Mouse (Mus musculus) thymus, postnatal 14 days (tissue): Measurements from ENCODE around the gene Rgs6.

ENCODE experiments used
- DNase-seq: peaks from one replicate; pipeline ENCODE4 v3.0.0; 2021

Rgs6 gene

GRCm38 (mm10) chr12:83100848-83101247 is 512.8 kb downstream of the Rgs6 start:
- no peak for DNase-seq

- DNase-seq = no peak
These were observed 517.5 kb downstream of the Rgs6 start for GRCm38 (mm10) chr12:83105514-83106119.

- no peak for DNase-seq
These were observed 518.0 kb downstream of the Rgs6 start for GRCm38 (mm10) chr12:83106120-83106517.

GRCm38 (mm10) chr12:83109486-83109885 is 521.4 kb downstream of the Rgs6 start:
- DNase-seq = no peak

GRCm38 (mm10) chr12:83109891-83110630 is 522.0 kb downstream of the Rgs6 start:
- no peak for DNase-seq

GRCm38 (mm10) chr12:83110711-83111110 is 522.6 kb downstream of the Rgs6 start:
- DNase-seq = no peak

GRCm38 (mm10) chr12:83112283-83112682 is 524.2 kb downstream of the Rgs6 start:
- no peak for DNase-seq

- DNase-seq = no peak
These were observed 525.0 kb downstream of the Rgs6 start for GRCm38 (mm10) chr12:83112901-83113628.

- no peak for DNase-seq
These were observed 525.9 kb downstream of the Rgs6 start for GRCm38 (mm10) chr12:83113971-83114370.

- peak; percentile 20 for DNase-seq
These were observed 526.4 kb downstream of the Rgs6 start for GRCm38 (mm10) chr12:83114396-83115053.

- no peak for DNase-seq
These were observed 536.0 kb downstream of the Rgs6 start for GRCm38 (mm10) chr12:83124111-83124510.

- no peak for DNase-seq
These were observed 537.2 kb downstream of the Rgs6 start for GRCm38 (mm10) chr12:83125284-83125683.

- no peak for DNase-seq
These were observed 538.8 kb downstream of the Rgs6 start for GRCm38 (mm10) chr12:83126923-83127322.

GRCm38 (mm10) chr12:83127955-83128354 is 539.9 kb downstream of the Rgs6 start:
- DNase-seq = no peak

GRCm38 (mm10) chr12:83128606-83129005 is 540.5 kb downstream of the Rgs6 start:
- no peak for DNase-seq

- no peak for DNase-seq
These were observed 543.3 kb downstream of the Rgs6 start for GRCm38 (mm10) chr12:83131405-83131804.

GRCm38 (mm10) chr12:83133827-83134226 is 545.7 kb downstream of the Rgs6 start:
- DNase-seq = no peak

- no peak for DNase-seq
These were observed 547.9 kb downstream of the Rgs6 start for GRCm38 (mm10) chr12:83136031-83136430.

- DNase-seq = no peak
These were observed 548.4 kb downstream of the Rgs6 start for GRCm38 (mm10) chr12:83136460-83136859.

- no peak for DNase-seq
These were observed 548.9 kb downstream of the Rgs6 start for GRCm38 (mm10) chr12:83137001-83137400.

- DNase-seq = no peak
These were observed 553.1 kb downstream of the Rgs6 start for GRCm38 (mm10) chr12:83141164-83141563.

GRCm38 (mm10) chr12:83142507-83142906 is 554.4 kb downstream of the Rgs6 start:
- DNase-seq = no peak

- no peak for DNase-seq
These were observed 555.0 kb downstream of the Rgs6 start for GRCm38 (mm10) chr12:83143071-83143470.
